Mouse (Mus musculus): ENCODE data around the gene Hspb1. TPM values are rescaled to one million over a fixed set of nuclear protein-coding genes. Genes with fewer than 3 reads are reported as not detected.

Gene Hspb1
- polyA plus RNA-seq, 1 experiment from 2014 or later = 1,190 TPM

- peaks cover 26% of the 10 kb centered on the region for H3K27me3 ChIP-seq
- H3K36me3 ChIP-seq = no peaks in the 10 kb centered on the region
- ATAC-seq (ENCODE audit: insufficient number of reproducible peaks, low FRiP score, low TSS enrichment, low read depth) = no peak
- H3K4me1 ChIP-seq = peaks cover 23% of the 10 kb centered on the region
- no peak overlapping the region for H3K4me3 ChIP-seq
- no peak overlapping the region for H3K4me2 ChIP-seq
- H3K9ac ChIP-seq = no peak overlapping the region
- H3K27ac ChIP-seq = peak overlapping the region; percentile 17; the same call in 1 of the 2 replicates
- 42% methylated on average over 4 of the region's 4 CpGs for WGBS
- H3K9me3 ChIP-seq = no peaks in the 10 kb centered on the region
These were observed 2.6 kb downstream of the Hspb1 start for GRCm38 (mm10) chr5:135890323-135890722.

- 52% methylated on average over 3 of the region's 3 CpGs for WGBS
- Histone ChIP-seq H3K36me3 (no peaks in the 10 kb centered on the region), H3K9me3 (no peaks in the 10 kb centered on the region), H3K9ac (no peak overlapping the region), H3K4me1 (peaks cover 23% of the 10 kb centered on the region), H3K27ac (no peak overlapping the region), H3K4me2 (no peak overlapping the region), H3K4me3 (no peak overlapping the region), H3K27me3 (peaks cover 26% of the 10 kb centered on the region)
- no peak for ATAC-seq (ENCODE audit: insufficient number of reproducible peaks, low FRiP score, low TSS enrichment, low read depth)
These were observed 3.2 kb downstream of the Hspb1 start for GRCm38 (mm10) chr5:135890920-135891319.

GRCm38 (mm10) chr5:135892589-135893351 lies 5.1 kb downstream of the Hspb1 start:
- 36% methylated on average over 9 of the region's 9 CpGs for WGBS
- 0 out of 2 replicates have a peak overlapping the region, but pooled peaks have one; percentile 7 for H3K4me2 ChIP-seq
- H3K4me3 ChIP-seq = no peak overlapping the region
- peaks cover 21% of the 10 kb centered on the region for H3K27me3 ChIP-seq
- H3K9ac ChIP-seq = no peak overlapping the region
- H3K36me3 ChIP-seq = no peaks in the 10 kb centered on the region
- no peaks in the 10 kb centered on the region for H3K9me3 ChIP-seq
- H3K4me1 ChIP-seq = peaks cover 18% of the 10 kb centered on the region
- peak overlapping the region; percentile 80 for H3K27ac ChIP-seq
- ATAC-seq (ENCODE audit: insufficient number of reproducible peaks, low FRiP score, low TSS enrichment, low read depth) = no peak

- Histone ChIP-seq H3K9me3 (no peaks in the 10 kb centered on the region), H3K4me2 (no peak overlapping the region), H3K9ac (no peak overlapping the region), H3K4me3 (no peak overlapping the region), H3K36me3 (no peaks in the 10 kb centered on the region), H3K27me3 (peaks cover 9% of the 10 kb centered on the region), H3K27ac (no peak overlapping the region), H3K4me1 (peaks cover 8% of the 10 kb centered on the region)
- no peak for ATAC-seq (ENCODE audit: insufficient number of reproducible peaks, low FRiP score, low TSS enrichment, low read depth)
- 83% methylated on average over 6 of the region's 6 CpGs for WGBS
These were observed 7.2 kb downstream of the Hspb1 start for GRCm38 (mm10) chr5:135894958-135895357.

- Histone ChIP-seq H3K27ac (no peak overlapping the region), H3K9me3 (no peaks in the 10 kb centered on the region), H3K9ac (no peak overlapping the region), H3K4me2 (no peak overlapping the region), H3K4me3 (no peak overlapping the region), H3K4me1 (peaks cover 2% of the 10 kb centered on the region), H3K36me3 (no peaks in the 10 kb centered on the region), H3K27me3 (no peaks in the 10 kb centered on the region)
- 19% methylated on average over 3 of the region's 3 CpGs for WGBS
- ATAC-seq (ENCODE audit: insufficient number of reproducible peaks, low FRiP score, low TSS enrichment, low read depth) = no peak
These were observed 10.3 kb downstream of the Hspb1 start for GRCm38 (mm10) chr5:135898028-135898427.

- H3K9ac ChIP-seq = no peak overlapping the region
- 71% methylated on average over 4 of the region's 4 CpGs for WGBS
These were observed 11.3 kb downstream of the Hspb1 start for GRCm38 (mm10) chr5:135898995-135899394.

GRCm38 (mm10) chr5:135899833-135900232 lies 12.1 kb downstream of the Hspb1 start:
- Histone ChIP-seq H3K36me3 (no peaks in the 10 kb centered on the region), H3K9ac (no peak overlapping the region), H3K27ac (no peak overlapping the region), H3K9me3 (no peaks in the 10 kb centered on the region), H3K27me3 (no peaks in the 10 kb centered on the region), H3K4me2 (no peak overlapping the region), H3K4me3 (no peak overlapping the region), H3K4me1 (peaks cover 17% of the 10 kb centered on the region; the same call in 1 of the 2 replicates)
- ATAC-seq (ENCODE audit: insufficient number of reproducible peaks, low FRiP score, low TSS enrichment, low read depth) = no peak
- 42% methylated on average over 4 of the region's 4 CpGs for WGBS

More at GRCm38 (mm10) chr5:135898995-135899394, 11.3 kb downstream of the Hspb1 start:
- no peaks in the 10 kb centered on the region for H3K9me3 ChIP-seq
- no peak overlapping the region for H3K4me3 ChIP-seq
- H3K36me3 ChIP-seq = no peaks in the 10 kb centered on the region
- H3K27ac ChIP-seq = no peak overlapping the region
- ATAC-seq (ENCODE audit: insufficient number of reproducible peaks, low FRiP score, low TSS enrichment, low read depth) = no peak
- H3K4me1 ChIP-seq = peaks cover 11% of the 10 kb centered on the region; the same call in 1 of the 2 replicates
- H3K27me3 ChIP-seq = no peaks in the 10 kb centered on the region
- no peak overlapping the region for H3K4me2 ChIP-seq

GRCm38 (mm10) chr5:135900701-135901100 lies 13.0 kb downstream of the Hspb1 start:
- Histone ChIP-seq H3K4me1 (peaks cover 20% of the 10 kb centered on the region), H3K27ac (no peak overlapping the region), H3K9ac (no peak overlapping the region), H3K4me2 (no peak overlapping the region), H3K36me3 (no peaks in the 10 kb centered on the region), H3K9me3 (no peaks in the 10 kb centered on the region), H3K27me3 (no peaks in the 10 kb centered on the region), H3K4me3 (no peak overlapping the region)
- WGBS = 84% methylated on average over 3 of the region's 3 CpGs
- no peak for ATAC-seq (ENCODE audit: insufficient number of reproducible peaks, low FRiP score, low TSS enrichment, low read depth)

GRCm38 (mm10) chr5:135901354-135902095 lies 13.8 kb downstream of the Hspb1 start:
- no peak for ATAC-seq (ENCODE audit: insufficient number of reproducible peaks, low FRiP score, low TSS enrichment, low read depth)
- Histone ChIP-seq H3K9me3 (no peaks in the 10 kb centered on the region), H3K36me3 (0 out of 2 replicates have a peak, but pooled peaks cover 1% of the 10 kb centered on the region), H3K4me3 (no peak overlapping the region), H3K27ac (no peak overlapping the region), H3K4me1 (peaks cover 26% of the 10 kb centered on the region), H3K4me2 (no peak overlapping the region), H3K27me3 (no peaks in the 10 kb centered on the region), H3K9ac (no peak overlapping the region)
- WGBS = 62% methylated on average over 6 of the region's 6 CpGs

GRCm38 (mm10) chr5:135903058-135903457 lies 15.3 kb downstream of the Hspb1 start:
- Histone ChIP-seq H3K9ac (0 out of 2 replicates have a peak overlapping the region, but pooled peaks have one; percentile 21), H3K4me2 (peak overlapping the region; percentile 82), H3K9me3 (no peaks in the 10 kb centered on the region), H3K4me3 (peak overlapping the region; percentile 40), H3K27ac (0 out of 2 replicates have a peak overlapping the region, but pooled peaks have one; percentile 3), H3K27me3 (no peaks in the 10 kb centered on the region), H3K36me3 (peaks cover 15% of the 10 kb centered on the region), H3K4me1 (peaks cover 33% of the 10 kb centered on the region)
- 25% methylated on average over 7 of the region's 7 CpGs for WGBS
- ATAC-seq (ENCODE audit: insufficient number of reproducible peaks, low FRiP score, low TSS enrichment, low read depth) = no peak

GRCm38 (mm10) chr5:135903551-135904151 lies 15.9 kb downstream of the Hspb1 start:
- Histone ChIP-seq H3K27me3 (no peaks in the 10 kb centered on the region), H3K9me3 (no peaks in the 10 kb centered on the region), H3K9ac (peak overlapping the region; percentile 35; the same call in 1 of the 2 replicates), H3K4me1 (peaks cover 33% of the 10 kb centered on the region), H3K4me3 (peak overlapping the region; percentile 40), H3K4me2 (peak overlapping the region; percentile 82), H3K27ac (peak overlapping the region; percentile 71), H3K36me3 (peaks cover 16% of the 10 kb centered on the region)
- ATAC-seq (ENCODE audit: insufficient number of reproducible peaks, low FRiP score, low TSS enrichment, low read depth) = peak; percentile 89
- WGBS = under 1% methylated on average over 30 of the region's 30 CpGs
